Mouse (Mus musculus): ENCODE measurements around the gene March7. TPM values are rescaled to one million over a fixed set of nuclear protein-coding genes. Genes with fewer than 3 reads are reported as not detected.

The March7 gene
- polyA plus RNA-seq (2012; rRNA removed), result 34.8 and 40.2 TPM in 2 replicates

GRCm38 (mm10) chr2:60209703-60210651 is at the start of gene March7, which contains the start of gene Baz2b:
Gene March7, plus strand, starts transcription at chr2:60209887.
Gene Baz2b, minus strand, starts transcription at chr2:60209839.
- peak within 1 kb of the TSS; percentile 99 for H3K4me3 ChIP-seq (ENCODE audit: insufficient read depth, low read length)
- peak within 1 kb of the TSS; percentile 99 for H3K27ac ChIP-seq (ENCODE audit: insufficient read depth, low read length)
- TF ChIP-seq POLR2A (IDR thresholded peaks at IDR 0.05; ENCODE audit: extremely low read depth, insufficient read depth, low read length) (no peak), CTCF (IDR thresholded peaks at IDR 0.05; ENCODE audit: extremely low read depth, insufficient read depth, low read length) (no peak)
- H3K4me1 ChIP-seq (ENCODE audit: control insufficient read depth, insufficient read depth, low read length), result peaks cover 10% of the 10 kb centered on the region

GRCm38 (mm10) chr2:60163744-60164143 is 45.9 kb upstream of the March7 start:
- Histone ChIP-seq H3K4me3 (ENCODE audit: insufficient read depth, low read length) (no peak overlapping the region), H3K27ac (ENCODE audit: insufficient read depth, low read length) (no peak overlapping the region), H3K4me1 (ENCODE audit: control insufficient read depth, insufficient read depth, low read length) (no peaks in the 10 kb centered on the region)
- TF ChIP-seq POLR2A (IDR thresholded peaks at IDR 0.05; ENCODE audit: extremely low read depth, insufficient read depth, low read length) (no peak), CTCF (IDR thresholded peaks at IDR 0.05; ENCODE audit: extremely low read depth, insufficient read depth, low read length) (no peak)

- no peak overlapping the region for H3K4me3 ChIP-seq (ENCODE audit: insufficient read depth, low read length)
- TF ChIP-seq POLR2A (IDR thresholded peaks at IDR 0.05; ENCODE audit: extremely low read depth, insufficient read depth, low read length) (no peak), CTCF (IDR thresholded peaks at IDR 0.05; ENCODE audit: extremely low read depth, insufficient read depth, low read length) (no peak)
- no peak overlapping the region for H3K27ac ChIP-seq (ENCODE audit: insufficient read depth, low read length)
- H3K4me1 ChIP-seq (ENCODE audit: control insufficient read depth, insufficient read depth, low read length), result no peaks in the 10 kb centered on the region
Observed at GRCm38 (mm10) chr2:60165679-60166078, 44.0 kb upstream of the March7 start.

GRCm38 (mm10) chr2:60166878-60167277 is 42.8 kb upstream of the March7 start:
- Histone ChIP-seq H3K4me1 (ENCODE audit: control insufficient read depth, insufficient read depth, low read length) (no peaks in the 10 kb centered on the region), H3K4me3 (ENCODE audit: insufficient read depth, low read length) (no peak overlapping the region), H3K27ac (ENCODE audit: insufficient read depth, low read length) (no peak overlapping the region)
- TF ChIP-seq CTCF (IDR thresholded peaks at IDR 0.05; ENCODE audit: extremely low read depth, insufficient read depth, low read length), result no peak
- no peak for TF ChIP-seq POLR2A (IDR thresholded peaks at IDR 0.05; ENCODE audit: extremely low read depth, insufficient read depth, low read length)

GRCm38 (mm10) chr2:60171786-60172530 is 37.7 kb upstream of the March7 start:
- Histone ChIP-seq H3K4me1 (ENCODE audit: control insufficient read depth, insufficient read depth, low read length) (no peaks in the 10 kb centered on the region), H3K27ac (ENCODE audit: insufficient read depth, low read length) (no peak overlapping the region), H3K4me3 (ENCODE audit: insufficient read depth, low read length) (no peak overlapping the region)
- TF ChIP-seq CTCF (IDR thresholded peaks at IDR 0.05; ENCODE audit: extremely low read depth, insufficient read depth, low read length), result no peak
- TF ChIP-seq POLR2A (IDR thresholded peaks at IDR 0.05; ENCODE audit: extremely low read depth, insufficient read depth, low read length), result no peak

GRCm38 (mm10) chr2:60172531-60172914 is 37.2 kb upstream of the March7 start:
- no peak for TF ChIP-seq POLR2A (IDR thresholded peaks at IDR 0.05; ENCODE audit: extremely low read depth, insufficient read depth, low read length)
- TF ChIP-seq CTCF (IDR thresholded peaks at IDR 0.05; ENCODE audit: extremely low read depth, insufficient read depth, low read length), result no peak
- no peaks in the 10 kb centered on the region for H3K4me1 ChIP-seq (ENCODE audit: control insufficient read depth, insufficient read depth, low read length)
- no peak overlapping the region for H3K27ac ChIP-seq (ENCODE audit: insufficient read depth, low read length)
- no peak overlapping the region for H3K4me3 ChIP-seq (ENCODE audit: insufficient read depth, low read length)

DNA sequence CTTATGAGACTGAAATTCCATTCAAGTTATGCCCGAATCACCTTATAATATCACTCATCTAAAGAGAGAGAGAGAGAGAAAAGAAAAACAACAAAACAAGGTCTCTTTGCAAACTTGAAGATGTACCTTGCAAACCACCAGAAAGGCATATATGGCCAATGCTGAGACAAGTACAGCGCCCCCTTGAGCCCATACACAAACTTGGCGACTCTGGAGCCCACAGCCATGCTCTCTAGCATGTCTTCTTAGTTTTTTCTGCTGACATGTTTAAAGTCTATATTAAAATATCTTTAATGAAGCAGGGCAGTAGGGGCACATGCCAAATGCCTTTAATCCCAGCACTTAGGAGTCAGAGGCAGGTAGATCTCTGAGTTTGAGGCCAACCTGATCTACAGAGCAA is 36.5 kb upstream of the March7 start:
- no peaks in the 10 kb centered on the region for H3K4me1 ChIP-seq (ENCODE audit: control insufficient read depth, insufficient read depth, low read length)
- no peak overlapping the region for H3K27ac ChIP-seq (ENCODE audit: insufficient read depth, low read length)
- no peak for TF ChIP-seq POLR2A (IDR thresholded peaks at IDR 0.05; ENCODE audit: extremely low read depth, insufficient read depth, low read length)
- TF ChIP-seq CTCF (IDR thresholded peaks at IDR 0.05; ENCODE audit: extremely low read depth, insufficient read depth, low read length), result no peak
- no peak overlapping the region for H3K4me3 ChIP-seq (ENCODE audit: insufficient read depth, low read length)

DNA sequence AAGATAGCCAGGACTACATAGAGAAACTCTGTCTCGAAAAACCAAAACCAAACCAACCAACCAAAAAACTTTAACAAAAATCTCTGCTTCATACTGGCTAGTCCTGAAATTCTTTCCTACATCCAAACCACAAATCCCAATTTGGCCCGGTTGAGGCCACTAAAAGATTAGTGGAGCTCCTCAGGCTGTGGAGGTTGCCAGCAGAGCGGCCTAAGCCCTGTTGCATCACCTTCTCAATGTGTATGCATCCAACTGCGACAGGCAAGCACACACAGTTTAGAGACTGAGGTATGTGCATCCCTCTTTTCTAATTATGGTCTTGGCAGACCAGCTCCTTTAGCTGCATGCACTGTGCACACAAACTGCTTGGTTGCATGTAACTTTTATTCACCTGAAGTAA is 36.1 kb upstream of the March7 start:
- Histone ChIP-seq H3K27ac (ENCODE audit: insufficient read depth, low read length) (no peak overlapping the region), H3K4me1 (ENCODE audit: control insufficient read depth, insufficient read depth, low read length) (no peaks in the 10 kb centered on the region), H3K4me3 (ENCODE audit: insufficient read depth, low read length) (no peak overlapping the region)
- no peak for TF ChIP-seq CTCF (IDR thresholded peaks at IDR 0.05; ENCODE audit: extremely low read depth, insufficient read depth, low read length)
- TF ChIP-seq POLR2A (IDR thresholded peaks at IDR 0.05; ENCODE audit: extremely low read depth, insufficient read depth, low read length), result no peak

DNA sequence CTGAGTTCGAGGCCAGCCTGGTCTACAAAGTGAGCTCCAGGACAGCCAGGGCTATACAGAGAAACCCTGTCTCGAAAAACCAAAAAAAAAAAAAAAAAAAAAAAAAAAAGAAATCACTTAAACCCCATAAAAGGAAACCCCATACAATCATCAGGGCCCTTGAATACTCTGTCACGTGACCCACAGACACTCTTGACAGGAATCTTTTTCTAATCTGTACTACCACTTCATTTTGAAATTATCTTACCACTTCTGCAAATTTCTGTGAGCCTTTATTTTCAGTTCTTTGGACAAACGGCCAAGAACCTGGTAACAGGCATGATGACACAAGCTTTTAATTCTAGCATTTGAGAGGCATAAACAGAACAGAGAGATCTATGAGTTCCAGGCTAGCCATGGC is 34.6 kb upstream of the March7 start:
- Histone ChIP-seq H3K27ac (ENCODE audit: insufficient read depth, low read length) (no peak overlapping the region), H3K4me3 (ENCODE audit: insufficient read depth, low read length) (no peak overlapping the region), H3K4me1 (ENCODE audit: control insufficient read depth, insufficient read depth, low read length) (no peaks in the 10 kb centered on the region)
- no peak for TF ChIP-seq CTCF (IDR thresholded peaks at IDR 0.05; ENCODE audit: extremely low read depth, insufficient read depth, low read length)
- no peak for TF ChIP-seq POLR2A (IDR thresholded peaks at IDR 0.05; ENCODE audit: extremely low read depth, insufficient read depth, low read length)

All from cortical plate, adult 2 months (tissue).